Mouse (Mus musculus): Measurements from ENCODE around the gene Tmem136. TPM values are rescaled to one million over a fixed set of nuclear protein-coding genes. Genes with fewer than 3 reads are reported as not detected.

The Tmem136 gene
- total RNA-seq, 1 experiment, result 5.1 TPM

- Histone ChIP-seq H3K4me3 (ENCODE audit: insufficient read depth in 1 of 2, low read depth in 1 of 2, low read length in 2 of 2, poor library complexity in 1 of 2, severe bottlenecking in 1 of 2) (no peak overlapping the region), H3K4me1 (ENCODE audit: control insufficient read depth in 2 of 2, insufficient read depth in 2 of 2, low read length in 2 of 2, poor library complexity in 1 of 2) (peaks cover 3 to 7% of the 10 kb centered on the region in 2 experiments), H3K27ac (ENCODE audit: insufficient read depth, low read depth, low read length, poor library complexity, severe bottlenecking) (no peak overlapping the region), H3K9ac (ENCODE audit: insufficient read depth, low read depth, low read length, poor library complexity, severe bottlenecking) (no peak overlapping the region), H3K9me3 (ENCODE audit: control insufficient read depth, insufficient read depth, low read depth, low read length) (no peaks in the 10 kb centered on the region), H3K36me3 (ENCODE audit: control insufficient read depth, insufficient read depth, low read length, poor library complexity, severe bottlenecking) (no peaks in the 10 kb centered on the region; the same call in 1 of the 2 replicates)
- DNase-seq (ENCODE audit: low read depth, low spot score), result no peak
- in situ Hi-C loops (cut with MboI; ENCODE audit: low sequenced_read_pairs in 2 of 2, unreplicated experiment in 2 of 2), result no loop called here
- TF ChIP-seq ZC3H11A (IDR thresholded peaks at IDR 0.05; ENCODE audit: borderline replicate concordance, low read depth, low read length) (no peak), ZNF384 (IDR thresholded peaks at IDR 0.05; ENCODE audit: low read depth, low read length) (no peak), CHD2 (IDR thresholded peaks at IDR 0.05; ENCODE audit: low read depth, low read length) (no peak)
These were observed 12.6 kb downstream of the Tmem136 start for GRCm38 (mm10) chr9:43103675-43104299.

- Histone ChIP-seq H3K27ac (ENCODE audit: insufficient read depth, low read depth, low read length, poor library complexity, severe bottlenecking) (no peak overlapping the region), H3K9ac (ENCODE audit: insufficient read depth, low read depth, low read length, poor library complexity, severe bottlenecking) (no peak overlapping the region; the same call in 1 of the 2 replicates)
These were observed 13.4 kb downstream of the Tmem136 start for GRCm38 (mm10) chr9:43102931-43103330.

GRCm38 (mm10) chr9:43101936-43102595 is 14.3 kb downstream of the Tmem136 start:
- no peak for TF ChIP-seq MAFK (IDR thresholded peaks at IDR 0.05; ENCODE audit: insufficient read depth, low read depth, low read length)
- TF ChIP-seq HCFC1 (IDR thresholded peaks at IDR 0.05; ENCODE audit: borderline replicate concordance, insufficient read depth, low read length), result no peak
- no peak for TF ChIP-seq CHD2 (IDR thresholded peaks at IDR 0.05; ENCODE audit: low read depth, low read length)
- TF ChIP-seq ZC3H11A (IDR thresholded peaks at IDR 0.05; ENCODE audit: borderline replicate concordance, low read depth, low read length), result no peak
- no peak for TF ChIP-seq ZNF384 (IDR thresholded peaks at IDR 0.05; ENCODE audit: low read depth, low read length)
- H3K36me3 ChIP-seq (ENCODE audit: control insufficient read depth, insufficient read depth, low read length, poor library complexity, severe bottlenecking), result no peaks in the 10 kb centered on the region; the same call in 1 of the 2 replicates
- no peaks in the 10 kb centered on the region for H3K9me3 ChIP-seq (ENCODE audit: control insufficient read depth, insufficient read depth, low read depth, low read length)
- in situ Hi-C loops (cut with MboI; ENCODE audit: low sequenced_read_pairs in 2 of 2, unreplicated experiment in 2 of 2), result no loop called here
- no peak overlapping the region for H3K9ac ChIP-seq (ENCODE audit: insufficient read depth, low read depth, low read length, poor library complexity, severe bottlenecking)
- no peak overlapping the region for H3K4me3 ChIP-seq (ENCODE audit: insufficient read depth in 1 of 2, low read depth in 1 of 2, low read length in 2 of 2, poor library complexity in 1 of 2, severe bottlenecking in 1 of 2)
- no peak overlapping the region for H3K27ac ChIP-seq (ENCODE audit: insufficient read depth, low read depth, low read length, poor library complexity, severe bottlenecking)
- H3K4me1 ChIP-seq (ENCODE audit: control insufficient read depth in 2 of 2, insufficient read depth in 2 of 2, low read length in 2 of 2, poor library complexity in 1 of 2), result peaks cover 2 to 3% of the 10 kb centered on the region in 2 experiments; a peak in 3 of 4 replicates
- no peak for DNase-seq (ENCODE audit: low read depth, low spot score)

More at GRCm38 (mm10) chr9:43102931-43103330, 13.4 kb downstream of the Tmem136 start:
- peaks cover 3% of the 10 kb centered on the region in 2 experiments; a peak in 3 of 4 replicates for H3K4me1 ChIP-seq (ENCODE audit: control insufficient read depth in 2 of 2, insufficient read depth in 2 of 2, low read length in 2 of 2, poor library complexity in 1 of 2)
- no peaks in the 10 kb centered on the region for H3K9me3 ChIP-seq (ENCODE audit: control insufficient read depth, insufficient read depth, low read depth, low read length)
- in situ Hi-C loops (cut with MboI; ENCODE audit: low sequenced_read_pairs in 2 of 2, unreplicated experiment in 2 of 2), result no loop called here
- H3K36me3 ChIP-seq (ENCODE audit: control insufficient read depth, insufficient read depth, low read length, poor library complexity, severe bottlenecking), result no peaks in the 10 kb centered on the region; the same call in 1 of the 2 replicates
- no peak overlapping the region for H3K4me3 ChIP-seq (ENCODE audit: insufficient read depth in 1 of 2, low read depth in 1 of 2, low read length in 2 of 2, poor library complexity in 1 of 2, severe bottlenecking in 1 of 2)
- no peak for DNase-seq (ENCODE audit: low read depth, low spot score)
- TF ChIP-seq CHD2 (IDR thresholded peaks at IDR 0.05; ENCODE audit: low read depth, low read length) (no peak), HCFC1 (IDR thresholded peaks at IDR 0.05; ENCODE audit: borderline replicate concordance, insufficient read depth, low read length) (no peak), ZC3H11A (IDR thresholded peaks at IDR 0.05; ENCODE audit: borderline replicate concordance, low read depth, low read length) (no peak), MAFK (IDR thresholded peaks at IDR 0.05; ENCODE audit: insufficient read depth, low read depth, low read length) (no peak), ZNF384 (IDR thresholded peaks at IDR 0.05; ENCODE audit: low read depth, low read length) (no peak)

- H3K9me3 ChIP-seq (ENCODE audit: control insufficient read depth, insufficient read depth, low read depth, low read length), result no peaks in the 10 kb centered on the region
- DNase-seq (ENCODE audit: low read depth, low spot score), result no peak
- H3K27ac ChIP-seq (ENCODE audit: insufficient read depth, low read depth, low read length, poor library complexity, severe bottlenecking), result no peak overlapping the region
- no peak overlapping the region for H3K9ac ChIP-seq (ENCODE audit: insufficient read depth, low read depth, low read length, poor library complexity, severe bottlenecking)
- no peak overlapping the region for H3K4me3 ChIP-seq (ENCODE audit: insufficient read depth in 1 of 2, low read depth in 1 of 2, low read length in 2 of 2, poor library complexity in 1 of 2, severe bottlenecking in 1 of 2)
- TF ChIP-seq ZNF384 (IDR thresholded peaks at IDR 0.05; ENCODE audit: low read depth, low read length), result no peak
- no peak for TF ChIP-seq ZC3H11A (IDR thresholded peaks at IDR 0.05; ENCODE audit: borderline replicate concordance, low read depth, low read length)
- no peak for TF ChIP-seq MAFK (IDR thresholded peaks at IDR 0.05; ENCODE audit: insufficient read depth, low read depth, low read length)
- TF ChIP-seq HCFC1 (IDR thresholded peaks at IDR 0.05; ENCODE audit: borderline replicate concordance, insufficient read depth, low read length), result no peak
- TF ChIP-seq CHD2 (IDR thresholded peaks at IDR 0.05; ENCODE audit: low read depth, low read length), result no peak
- in situ Hi-C loops (cut with MboI; ENCODE audit: low sequenced_read_pairs in 2 of 2, unreplicated experiment in 2 of 2), result no loop called here
- H3K4me1 ChIP-seq (ENCODE audit: control insufficient read depth in 2 of 2, insufficient read depth in 2 of 2, low read length in 2 of 2, poor library complexity in 1 of 2), result peaks cover 2% of the 10 kb centered on the region in 2 experiments; a peak in 2 of 4 replicates
- no peaks in the 10 kb centered on the region; the same call in 1 of the 2 replicates for H3K36me3 ChIP-seq (ENCODE audit: control insufficient read depth, insufficient read depth, low read length, poor library complexity, severe bottlenecking)
These were observed 17.4 kb downstream of the Tmem136 start for GRCm38 (mm10) chr9:43098922-43099321.

Measured in ES-E14 (cell line).